Mouse (Mus musculus) heart, postnatal 4 days (tissue): Measurements from ENCODE around the gene Camk2g. TPM values are rescaled to one million over a fixed set of nuclear protein-coding genes. Genes with fewer than 3 reads are reported as not detected.
"Not testable (repeated sequence)": the region's sequence is repeated elsewhere in the genome, so short reads cannot be mapped to it uniquely, and the experiment has no call there.

Experiments used
- DNase-seq: peaks from one replicate; pipeline ENCODE4 v3.0.0; 2021
- total RNA-seq, 2 experiments: library from RNA; stranded (reverse); gene quantifications; 2 replicates each; pipeline ENCODE4 v1.2.3; 2021

The Camk2g gene
- total RNA-seq, 2 experiments from 2014 or later: 58.3 to 65.2 TPM

DNA sequence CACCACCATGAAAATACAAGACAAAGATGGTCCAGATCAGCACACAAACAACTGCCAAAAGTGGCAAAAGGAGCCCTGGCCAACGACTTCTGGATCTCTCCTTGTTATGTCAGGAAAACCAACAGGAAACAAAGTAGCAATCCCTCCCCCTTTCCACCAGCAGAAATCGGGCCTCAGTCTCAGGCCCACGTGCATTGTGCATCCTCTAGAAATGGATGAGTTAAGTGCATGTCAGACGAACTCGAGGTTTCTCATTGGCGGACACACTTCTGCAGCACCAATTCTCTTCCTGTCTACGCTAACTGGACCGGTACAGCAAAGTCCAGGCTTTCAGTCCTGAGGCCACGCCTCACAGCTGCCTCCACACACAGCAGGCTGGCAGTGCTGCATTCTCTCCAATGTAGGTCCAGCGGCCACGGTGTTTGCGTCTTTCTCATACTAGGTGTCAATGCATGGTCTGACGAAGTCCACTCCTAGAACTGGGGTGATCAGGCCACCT, 57.9 kb downstream of the Camk2g start:
- DNase-seq: no peak

DNA sequence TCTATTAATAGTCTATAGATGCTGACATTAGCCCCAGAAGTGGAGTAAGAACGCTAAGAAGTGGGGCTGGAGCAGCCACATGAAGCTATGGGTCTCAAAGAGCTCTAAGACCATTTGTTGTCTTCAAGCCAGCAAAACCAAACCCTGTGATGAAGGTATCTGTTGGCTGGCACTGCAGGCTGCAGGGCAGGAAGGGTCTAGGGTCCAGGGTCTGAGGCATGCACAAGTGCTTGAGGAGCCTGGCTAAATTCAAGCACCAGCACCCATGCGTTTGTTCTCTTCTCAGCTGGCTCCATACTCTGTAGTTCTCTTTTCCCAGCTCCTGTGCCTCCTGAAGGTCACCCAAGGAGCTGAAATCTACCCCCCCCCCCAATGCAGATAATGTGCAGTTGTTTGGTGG, 58.8 kb downstream of the Camk2g start:
- DNase-seq: no peak

DNA sequence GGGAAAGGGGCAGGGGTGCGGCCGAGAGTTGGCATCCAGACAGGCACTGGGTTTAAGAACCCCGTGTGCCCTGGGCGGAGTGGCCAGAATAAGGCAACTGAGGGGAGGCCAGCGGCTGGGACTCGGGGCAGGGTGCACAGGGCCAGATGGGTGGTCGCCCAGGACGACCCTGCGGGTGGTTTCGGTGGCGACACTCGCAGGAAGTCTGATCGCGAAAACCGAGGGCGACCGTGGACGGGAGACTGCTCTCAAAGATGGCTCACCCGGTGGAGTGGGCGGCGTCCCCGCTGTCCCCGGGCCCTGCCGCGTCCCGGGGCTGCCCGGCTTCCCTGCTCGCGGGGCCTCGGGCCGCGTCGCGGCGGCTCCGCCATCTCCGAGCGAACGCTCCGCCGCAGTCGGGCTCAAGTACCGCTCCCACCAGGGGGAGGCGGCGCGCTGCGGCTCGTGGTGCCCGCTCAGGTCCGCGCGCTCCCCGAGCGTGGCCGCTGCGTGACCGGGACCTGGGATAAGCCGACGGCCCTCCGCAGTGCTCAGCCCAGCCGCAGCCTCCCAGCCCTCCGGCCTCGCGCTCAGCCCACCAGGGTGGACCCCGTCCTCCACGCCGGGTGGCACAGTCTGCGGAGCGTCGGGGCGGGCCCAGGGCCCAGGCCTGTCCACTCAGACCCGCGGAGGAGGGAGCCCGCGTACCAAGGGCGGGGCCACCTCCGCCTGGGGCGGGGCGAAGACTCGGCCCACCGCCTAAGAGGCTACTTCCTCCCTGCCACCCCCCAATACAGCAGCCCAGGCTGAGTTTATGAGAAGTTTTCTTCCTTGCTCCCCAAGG, 59.7 kb downstream of the Camk2g start, which contains the start of gene Ndst2:
Gene Ndst2 (minus strand): TSS at position 611 of the 823 bp plus-strand sequence.
- peak; percentile 90 for DNase-seq

DNA sequence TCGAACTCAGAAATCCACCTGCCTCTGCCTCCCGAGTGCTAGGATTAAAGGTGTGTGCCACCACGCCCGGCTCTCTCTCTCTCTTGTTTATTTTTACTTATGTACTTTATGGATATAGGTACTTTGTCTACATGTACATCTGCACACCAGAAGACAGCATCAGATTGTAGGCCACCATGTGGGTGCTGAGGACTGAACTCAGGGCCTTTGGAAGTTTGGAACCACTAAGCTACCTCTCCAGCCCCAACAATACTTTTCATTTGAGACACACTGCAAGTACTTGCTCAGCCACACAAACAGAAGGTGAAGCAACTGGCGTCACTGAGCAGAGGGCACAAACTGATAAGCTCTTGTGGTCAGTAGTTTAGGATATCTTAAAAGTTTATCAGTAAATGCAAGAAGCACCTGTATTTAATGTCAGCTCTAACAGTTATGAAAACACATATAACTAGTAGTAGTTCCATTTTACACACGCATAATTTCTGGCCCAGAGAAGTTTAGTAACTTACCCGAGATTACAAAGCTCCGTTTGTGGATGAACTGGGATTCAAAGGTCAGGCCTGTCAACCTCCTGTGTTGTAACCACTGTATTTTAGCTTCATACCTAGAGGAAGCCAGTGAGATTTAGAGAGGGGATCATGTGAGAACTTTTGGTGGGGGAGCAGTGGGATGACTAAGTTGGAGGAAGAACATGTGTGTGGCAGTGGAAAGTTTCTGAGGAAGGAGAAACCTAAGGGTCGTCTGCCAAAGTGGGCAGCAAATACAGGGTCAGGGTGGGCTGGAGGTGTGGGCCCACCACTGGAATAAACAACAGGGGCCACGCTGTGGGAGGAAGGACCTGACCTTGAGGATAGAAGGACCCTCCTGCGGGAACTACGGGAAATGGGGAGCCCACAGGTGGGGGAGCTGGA, 60.6 kb downstream of the Camk2g start:
- DNase-seq: no peak

DNA sequence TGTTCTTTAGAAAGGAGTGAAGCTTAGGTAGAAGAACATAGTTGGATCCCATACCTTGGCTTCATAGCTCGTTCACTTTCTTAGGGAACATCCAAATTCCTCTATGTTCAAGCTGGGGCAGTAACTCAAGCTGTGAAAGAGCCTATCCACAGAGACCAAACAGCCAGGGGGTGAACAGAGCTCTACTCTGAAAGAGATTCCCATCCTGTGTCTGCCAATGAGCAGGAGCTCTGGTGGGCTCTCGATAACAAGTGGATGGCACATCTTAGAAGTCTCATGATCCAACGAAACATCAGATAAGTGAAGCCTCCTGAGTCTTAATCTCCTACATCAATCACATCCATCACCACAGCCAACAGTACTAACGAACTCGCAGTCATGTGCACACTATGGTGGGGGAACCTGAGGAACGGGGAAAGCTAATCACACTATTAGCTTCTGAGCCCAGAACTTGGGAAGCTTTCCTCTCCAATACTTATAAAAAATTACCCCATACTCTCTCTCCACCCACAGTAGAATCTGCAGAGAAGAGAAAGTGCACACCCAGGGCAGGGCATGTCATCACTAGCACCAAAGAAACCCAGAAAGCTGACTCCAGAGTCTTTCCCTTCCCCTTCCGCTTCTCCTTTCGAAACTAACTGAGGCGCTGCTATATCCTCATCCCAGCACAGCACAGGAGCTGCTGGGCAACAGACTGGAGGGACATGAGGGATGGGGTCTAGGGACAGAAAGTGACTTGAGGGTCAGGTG, 62.9 kb downstream of the Camk2g start:
- no peak for DNase-seq

DNA sequence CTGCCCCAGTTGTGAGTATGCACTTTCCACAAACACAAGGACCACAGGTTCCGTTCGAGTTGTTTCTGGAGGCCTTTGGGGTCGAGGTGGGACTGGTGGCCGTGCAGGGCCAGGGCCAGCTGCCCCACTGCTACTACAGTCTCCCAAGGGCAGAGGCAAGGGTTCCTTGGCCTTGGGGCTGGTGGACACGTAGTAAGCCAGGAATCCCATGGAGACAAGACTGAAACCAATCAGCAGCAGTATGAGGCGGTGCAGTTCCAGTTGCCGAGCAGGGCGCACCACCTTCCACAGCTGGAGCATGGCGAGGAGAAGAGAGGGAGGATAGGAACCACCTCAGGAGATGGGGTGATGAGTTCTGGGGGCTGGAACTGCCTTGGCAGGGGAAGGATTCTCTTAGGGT, 64.0 kb downstream of the Camk2g start:
- no peak for DNase-seq

DNA sequence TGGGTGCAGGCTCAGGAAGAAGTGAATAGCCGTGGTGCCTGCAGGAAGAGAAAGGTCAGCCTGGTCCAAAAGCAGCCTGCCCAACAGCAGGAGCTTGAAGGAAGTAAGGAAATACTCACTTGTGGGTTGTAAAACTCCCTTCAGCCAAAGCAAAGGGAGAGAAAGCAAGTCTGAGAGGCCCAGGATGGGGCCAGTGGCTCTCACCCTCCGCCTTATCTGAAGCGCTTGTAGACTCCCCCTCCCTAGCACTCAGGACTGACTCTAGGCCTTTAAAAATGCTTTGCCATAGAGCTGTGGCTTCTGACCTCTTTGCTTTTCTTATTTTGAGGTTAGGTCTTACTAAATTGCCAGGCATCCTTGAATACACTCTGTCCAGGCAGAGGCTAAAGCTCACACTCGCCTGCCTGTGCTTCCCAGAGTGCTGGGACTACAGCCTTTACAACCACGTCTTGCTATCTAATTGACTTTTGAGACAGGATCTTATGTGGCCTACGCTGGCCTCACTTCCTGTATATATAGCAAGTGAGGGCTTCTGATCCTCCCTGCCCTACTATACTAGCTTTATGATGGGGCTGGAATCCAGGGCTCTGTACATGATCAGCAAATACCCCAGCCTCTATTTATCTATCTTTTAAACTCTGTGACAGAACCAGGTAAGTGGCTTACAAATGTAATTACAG, 68.1 kb downstream of the Camk2g start:
- no peak for DNase-seq

DNA sequence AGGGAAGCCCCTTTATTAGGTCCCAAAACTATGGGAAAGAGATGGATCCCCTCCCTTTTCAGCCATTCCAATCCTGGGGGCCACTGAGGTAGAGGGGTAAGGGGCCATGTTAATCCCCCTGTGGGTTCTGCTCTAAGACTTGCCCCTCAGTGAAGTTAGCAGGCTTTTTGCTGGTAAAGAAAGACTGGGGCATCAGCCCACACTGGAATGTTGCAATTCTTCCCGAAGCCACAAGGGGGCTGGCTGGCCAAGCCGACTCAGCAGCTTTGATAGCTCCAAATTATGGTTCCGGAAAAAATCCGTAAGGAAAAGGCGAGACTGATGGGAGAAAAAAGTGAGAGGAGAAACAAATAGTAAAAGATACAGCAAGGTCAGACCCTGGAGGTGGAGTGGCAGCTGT, 69.8 kb downstream of the Camk2g start:
- peak; percentile 79 for DNase-seq

DNA sequence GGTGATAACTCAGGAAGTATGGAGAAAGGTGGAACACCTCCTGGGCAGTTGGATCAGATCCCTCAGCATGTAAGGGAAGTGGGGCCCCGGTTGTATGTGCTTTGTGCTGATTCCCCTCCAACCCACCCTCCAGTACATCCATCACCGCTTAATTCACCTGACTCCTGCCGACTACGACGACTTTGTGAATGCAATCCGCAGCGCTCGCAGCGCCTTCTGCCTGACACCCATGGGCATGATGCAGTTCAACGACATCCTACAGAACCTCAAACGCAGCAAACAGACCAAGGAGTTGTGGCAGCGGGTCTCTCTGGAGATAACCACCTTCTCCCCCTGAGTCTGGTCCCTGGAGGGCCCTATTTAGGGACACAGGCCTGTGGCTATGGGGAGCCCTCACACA, 70.9 kb downstream of the Camk2g start:
- DNase-seq: no peak

DNA sequence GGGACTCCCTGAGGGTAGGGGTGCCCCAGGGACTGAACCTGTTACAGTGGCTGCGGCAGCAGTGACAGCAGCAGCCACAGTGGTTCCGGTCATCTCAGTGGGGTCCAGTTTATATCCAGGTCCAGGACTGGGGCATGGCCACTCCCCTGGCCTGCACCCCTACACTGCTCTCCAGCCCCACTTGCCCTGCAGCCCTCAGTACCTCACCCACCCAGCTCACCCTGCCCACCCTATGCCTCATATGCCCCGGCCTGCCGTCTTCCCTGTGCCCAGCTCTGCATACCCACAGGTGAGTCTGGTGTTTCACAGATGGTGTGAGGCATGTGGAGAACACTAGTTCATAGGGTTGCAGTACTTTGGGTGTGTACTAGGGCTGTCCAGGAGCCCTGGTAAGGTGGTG, 72.5 kb downstream of the Camk2g start:
- DNase-seq: peak; percentile 6

DNA sequence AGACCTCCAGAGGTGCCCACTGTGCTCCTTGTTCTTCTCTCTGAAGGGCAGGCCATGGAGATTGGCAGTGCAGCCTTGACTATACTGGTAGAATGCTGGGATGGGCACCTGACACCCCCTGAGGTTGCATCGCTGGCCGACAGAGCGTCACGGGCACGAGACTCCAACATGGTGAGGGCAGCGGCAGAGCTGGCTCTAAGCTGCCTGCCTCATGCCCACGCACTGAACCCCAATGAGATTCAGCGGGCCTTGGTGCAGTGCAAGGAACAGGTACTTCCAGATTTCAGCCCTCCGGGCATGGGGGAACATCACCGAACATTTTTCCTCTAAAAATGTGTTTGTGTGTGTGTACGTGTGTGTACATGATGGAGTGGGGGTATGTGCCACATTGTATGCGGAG, 74.1 kb downstream of the Camk2g start:
- DNase-seq: no peak

DNA sequence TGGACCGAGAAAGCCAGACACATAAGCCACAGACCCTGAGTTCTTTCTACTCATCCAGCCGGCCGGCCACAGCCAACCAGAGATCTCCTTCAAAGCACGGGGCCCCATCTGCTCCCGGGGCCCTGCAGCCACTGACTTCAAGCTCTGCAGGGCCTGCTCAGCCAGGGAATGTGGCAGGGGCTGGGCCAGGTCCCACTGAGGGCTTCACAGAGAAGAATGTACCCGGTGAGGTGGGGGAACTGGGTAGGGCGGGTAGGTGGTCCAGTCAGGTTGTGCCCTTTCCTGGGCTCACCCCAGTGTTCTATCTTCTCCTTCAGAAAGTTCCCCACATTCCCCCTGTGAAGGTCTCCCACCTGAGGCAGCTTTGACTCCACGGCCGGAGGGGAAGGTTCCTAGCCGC, 75.4 kb downstream of the Camk2g start:
- no peak for DNase-seq

DNA sequence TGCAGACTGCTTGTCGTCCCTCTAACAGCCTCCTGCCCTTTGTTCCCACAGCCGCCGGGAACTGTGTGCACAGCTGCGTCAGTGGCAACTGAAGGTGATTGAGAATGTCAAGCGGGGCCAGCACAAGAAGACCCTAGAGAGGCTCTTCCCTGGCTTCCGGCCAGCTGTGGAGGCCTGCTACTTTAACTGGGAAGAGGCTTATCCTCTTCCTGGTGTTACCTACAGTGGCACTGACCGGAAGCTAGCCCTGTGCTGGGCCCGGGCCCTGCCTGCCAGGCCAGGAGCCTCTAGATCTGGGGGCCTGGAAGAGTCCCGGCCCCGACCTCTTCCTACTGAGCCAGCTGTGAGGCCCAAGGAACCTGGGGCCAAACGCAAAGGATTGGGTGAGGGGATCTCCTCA, 80.1 kb downstream of the Camk2g start:
- peak; percentile 60 for DNase-seq

DNA sequence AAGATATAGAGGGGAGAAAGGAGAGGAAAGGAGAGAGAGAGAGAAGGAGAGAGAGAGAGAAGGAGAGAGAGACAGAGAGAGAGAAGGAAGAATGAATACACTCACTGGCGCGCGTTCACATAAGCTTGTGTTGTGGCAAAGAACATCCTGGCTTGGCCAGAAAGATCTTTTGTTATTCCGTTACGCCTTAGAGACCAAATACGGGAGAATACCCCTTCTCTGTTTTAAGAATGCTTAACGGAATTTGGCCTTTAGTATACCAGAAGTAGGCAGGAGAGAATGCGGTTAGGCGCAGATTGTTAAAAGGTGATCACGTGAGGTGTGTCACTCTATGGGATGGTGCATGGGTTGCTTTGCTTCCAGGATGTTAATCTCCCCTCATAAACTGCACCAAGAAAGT, 85.6 kb downstream of the Camk2g start:
- no peak for DNase-seq

DNA sequence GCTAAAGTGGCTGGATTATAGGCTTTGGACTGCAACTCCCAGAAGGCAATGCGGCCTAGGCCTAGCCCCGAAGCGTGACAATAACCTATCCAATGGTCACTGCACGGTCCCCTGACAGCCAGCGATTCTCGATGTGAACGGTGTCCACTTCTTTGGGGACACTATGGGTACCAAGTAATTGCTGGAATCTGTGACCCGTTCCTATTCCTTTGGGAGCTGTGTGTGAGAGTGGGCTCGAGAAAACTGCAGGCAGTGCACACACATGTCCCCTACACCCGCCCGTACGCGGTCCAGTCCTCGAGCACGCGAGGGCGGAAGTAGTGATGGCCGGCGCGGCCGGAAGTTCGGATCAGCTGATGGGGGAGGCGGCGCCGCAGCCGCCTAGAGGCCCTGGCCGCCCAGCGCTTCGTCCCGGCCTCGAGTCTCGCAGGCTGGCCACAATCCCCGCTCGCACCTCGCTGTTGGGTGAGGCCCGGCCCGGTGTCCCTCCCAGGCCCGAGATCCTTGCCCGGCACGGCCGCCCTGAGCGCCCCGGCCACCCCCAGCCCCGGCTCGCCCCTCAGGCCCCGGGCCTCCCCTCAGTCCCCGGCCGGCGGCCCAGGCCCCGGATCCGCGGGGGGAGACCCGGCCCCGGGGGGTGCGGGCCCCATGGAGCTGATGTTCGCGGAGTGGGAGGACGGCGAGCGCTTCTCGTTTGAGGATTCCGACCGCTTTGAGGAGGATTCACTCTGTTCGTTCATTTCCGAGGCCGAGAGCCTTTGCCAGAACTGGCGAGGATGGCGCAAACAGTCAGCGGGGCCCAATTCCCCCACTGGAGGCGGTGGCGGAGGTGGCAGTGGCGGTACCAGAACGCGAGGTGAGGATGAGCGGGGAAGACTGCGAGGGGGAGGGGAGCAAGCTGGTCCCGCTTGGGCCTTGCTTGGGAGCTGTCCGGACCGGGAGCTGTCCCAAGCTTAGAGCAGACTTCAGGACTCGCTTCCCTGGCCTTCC, 86.4 kb downstream of the Camk2g start, which contains the start of gene Zswim8:
Gene Zswim8 (plus strand): TSS at position 352 of the 990 bp plus-strand sequence.
- peak; percentile 90 for DNase-seq

DNA sequence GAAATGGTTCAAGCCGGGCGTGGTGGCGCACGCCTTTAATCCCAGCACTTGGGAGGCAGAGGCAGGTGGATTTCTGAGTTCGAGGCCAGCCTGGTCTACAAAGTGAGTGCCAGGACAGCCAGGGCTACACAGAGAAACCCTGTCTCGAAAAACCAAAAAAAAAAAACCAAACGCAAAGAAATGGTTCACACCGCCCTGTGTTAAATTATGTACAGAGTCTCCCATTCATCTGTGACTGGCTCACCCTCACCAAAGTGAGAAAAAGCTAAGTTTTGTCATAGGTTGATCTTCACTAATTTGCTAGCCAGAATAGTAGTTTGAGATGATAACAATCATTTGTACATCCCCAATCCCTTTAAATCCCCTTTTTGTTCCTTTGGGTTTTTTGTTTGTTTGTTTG, 90.4 kb downstream of the Camk2g start:
- not testable (repeated sequence) for DNase-seq

DNA sequence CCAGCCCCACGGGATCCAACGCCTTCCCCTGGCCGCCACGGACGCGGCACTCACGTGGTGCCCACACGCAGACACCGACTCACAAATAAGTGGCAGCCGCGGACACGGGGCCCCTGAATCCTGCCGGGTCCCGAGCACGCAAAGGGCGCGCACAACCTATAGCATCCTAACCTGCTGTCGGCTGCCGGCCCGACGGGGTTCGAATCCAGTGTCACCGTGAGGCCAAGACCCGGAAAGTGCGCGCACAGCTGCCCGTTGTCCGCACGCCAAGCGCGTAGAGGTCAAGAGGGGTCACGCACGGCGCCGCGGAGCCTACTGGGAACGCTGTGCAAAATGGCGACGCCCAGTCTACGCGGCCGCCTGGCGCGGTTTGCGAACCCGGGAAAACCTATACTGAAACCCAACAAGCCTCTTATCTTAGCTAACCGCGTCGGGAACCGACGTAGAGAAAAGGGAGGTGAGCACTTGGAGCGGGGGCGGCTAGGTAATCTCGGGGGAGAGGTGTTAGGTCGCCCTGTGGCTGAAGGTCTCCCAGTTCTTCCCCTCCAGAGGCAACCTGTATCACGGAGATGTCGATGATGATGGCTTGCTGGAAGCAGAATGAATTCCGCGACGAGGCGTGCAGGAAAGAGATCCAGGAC, 91.0 kb downstream of the Camk2g start, which contains the start of gene Chchd1:
Gene Chchd1 (plus strand): TSS at position 266 of the 641 bp plus-strand sequence.
- peak; percentile 95 for DNase-seq

DNA sequence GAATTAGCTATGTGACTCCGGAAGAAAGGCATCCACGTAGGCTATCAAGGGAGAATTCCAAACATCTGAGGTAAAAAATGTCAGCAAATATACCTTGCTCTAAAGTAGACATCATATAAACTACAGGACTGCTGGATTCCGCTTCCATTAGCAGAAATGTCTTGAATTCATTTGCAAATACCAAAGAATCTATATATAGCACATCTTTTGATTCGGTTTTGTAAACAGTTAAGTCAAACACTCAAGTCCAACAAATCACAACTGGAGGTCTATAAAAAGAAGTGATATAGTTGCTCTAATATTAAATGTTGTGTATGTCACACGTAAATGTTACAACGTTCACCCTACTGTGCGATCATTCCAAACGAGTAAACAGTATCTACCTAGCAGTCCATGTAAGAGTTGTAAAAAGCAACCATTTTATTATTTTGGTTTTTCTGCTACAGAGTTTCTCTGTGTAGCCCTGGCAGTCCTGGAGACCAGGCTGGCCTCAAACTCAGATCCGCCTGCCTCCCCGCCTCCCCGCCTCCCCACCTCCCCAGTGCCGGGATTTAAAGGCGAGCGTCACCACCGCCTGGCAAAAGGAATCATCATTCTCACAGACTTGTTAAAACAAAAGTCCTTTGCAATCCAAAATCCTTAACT, 91.7 kb downstream of the Camk2g start:
- no peak for DNase-seq

DNA sequence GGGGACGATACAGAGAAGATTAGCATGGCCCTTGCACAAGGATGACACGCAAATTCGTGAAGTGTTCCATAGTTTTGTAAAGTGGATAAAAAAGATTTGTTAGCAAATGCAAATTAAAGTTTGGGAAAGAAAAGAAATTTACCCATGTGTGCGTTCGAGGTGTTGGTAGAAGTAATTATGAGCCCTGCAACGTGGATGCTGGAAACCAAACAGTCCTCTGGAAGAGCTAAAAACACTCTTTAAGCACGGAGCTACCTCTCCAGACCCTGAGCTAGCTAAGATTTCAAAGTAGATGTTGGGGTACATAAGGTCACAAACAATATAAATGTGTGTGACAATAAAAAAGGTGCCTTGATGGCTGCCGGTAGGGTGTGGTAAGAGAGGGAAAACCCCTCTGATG, 92.3 kb downstream of the Camk2g start:
- no peak for DNase-seq
